Comparison of ENCODE assay signal across 8 mouse cellular contexts in genomic region chr9:7594816-7595540, GRCm38 (mm10). TPM values are rescaled to one million over a fixed set of nuclear protein-coding genes. Genes with fewer than 3 reads are reported as not detected.
DNase-seq lines count a peak whose midpoint lies in the region; ATAC-seq lines count a peak whose summit lies in the region.

No protein-coding gene starts in this region.

- H3K36me3 ChIP-seq in hindbrain, embryonic 14.5 days (replicated peaks; ENCODE audit: control insufficient read depth, insufficient read depth): no peaks in the 10 kb centered on the region

- no peaks in the 10 kb centered on the region for H3K9me3 ChIP-seq in hindbrain, embryonic 14.5 days (ENCODE audit: control insufficient read depth, low read length)

- ATAC-seq in hindbrain, embryonic 14.5 days (ENCODE audit: low FRiP score): peak; percentile 98

- peak overlapping the region; percentile 7; the same call in 1 of the 2 replicates for H3K4me3 ChIP-seq in hindbrain, embryonic 14.5 days (replicated peaks; ENCODE audit: low read length)

- peak overlapping the region; percentile 46 for H3K4me2 ChIP-seq in hindbrain, embryonic 14.5 days (replicated peaks)

- no peaks in the 10 kb centered on the region for H3K4me1 ChIP-seq in hindbrain, embryonic 14.5 days (replicated peaks; ENCODE audit: control insufficient read depth, insufficient read depth, low read length)

- DNase-seq in NIH3T3 (ENCODE audit: low read depth): peak; percentile 93
- peak; percentile 85 to 86 for DNase-seq in cerebellum, postnatal 14 days
- peak; percentile 71 to 72 for DNase-seq in frontal cortex, postnatal 14 days (ENCODE audit: low spot score in 2 of 2)
- peak; percentile 89 for DNase-seq in hindbrain, embryonic 14.5 days (ENCODE audit: low spot score)
- DNase-seq in layer of hippocampus, postnatal 36 days: peak; percentile 67 to 69
- peak; percentile 95 for DNase-seq in lung, postnatal 36 days
- DNase-seq in retina, postnatal 1 day: peak; percentile 90
- DNase-seq in urinary bladder, adult 18-20 months (ENCODE audit: low spot score in 2 of 2): peak; percentile 31 to 78

- no peak overlapping the region for H3K27ac ChIP-seq in hindbrain, embryonic 14.5 days

- peak overlapping the region; percentile 14; the same call in 1 of the 2 replicates for H3K9ac ChIP-seq in hindbrain, embryonic 14.5 days

- no peaks in the 10 kb centered on the region for H3K27me3 ChIP-seq in hindbrain, embryonic 14.5 days (ENCODE audit: control insufficient read depth, insufficient read depth, low read length)

- 10% methylated on average over 6 of the region's 6 CpGs for WGBS in hindbrain, embryonic 14.5 days

RNA-seq across cellular contexts. Expression of gene Mmp27, which starts 23.8 kb away (rescaled TPM):
- not detected in 2 replicates for polyA plus RNA-seq in hindbrain, embryonic 14.5 days (2014; fragmentation: Nextera tagmentation; extraction: Ambion mirVana)
- total RNA-seq in layer of hippocampus, postnatal 36 days (2021): not detected

RNA-seq across cellular contexts. Expression of gene Mmp20, which starts 33.1 kb away (rescaled TPM):
- not detected in 2 replicates for polyA plus RNA-seq in hindbrain, embryonic 14.5 days (2014; fragmentation: Nextera tagmentation; extraction: Ambion mirVana)
- not detected for total RNA-seq in layer of hippocampus, postnatal 36 days (2021)

RNA-seq across cellular contexts. Expression of gene Mmp8, which starts 36.7 kb away (rescaled TPM):
- 0.08 and 0.25 TPM in 2 replicates for polyA plus RNA-seq in hindbrain, embryonic 14.5 days (2014; fragmentation: Nextera tagmentation; extraction: Ambion mirVana)
- total RNA-seq in layer of hippocampus, postnatal 36 days (2021): not detected
